Mouse (Mus musculus): ENCODE data around the gene Stk24. TPM values are rescaled to one million over a fixed set of nuclear protein-coding genes. Genes with fewer than 3 reads are reported as not detected.

Stk24 gene
- polyA plus RNA-seq, 1 experiment from 2014 or later = 21.2 TPM

GRCm38 (mm10) chr14:121254869-121255268 is 124.9 kb downstream of the Stk24 start:
- H3K4me3 ChIP-seq (replicated peaks) = no peak overlapping the region
- H3K27me3 ChIP-seq = no peaks in the 10 kb centered on the region
- H3K9me3 ChIP-seq = no peaks in the 10 kb centered on the region
- 85% methylated on average over 10 of the region's 10 CpGs for WGBS
- peaks cover 33% of the 10 kb centered on the region for H3K36me3 ChIP-seq
- no peak overlapping the region for H3K9ac ChIP-seq (replicated peaks)
- no peak overlapping the region for H3K27ac ChIP-seq
- no peak for ATAC-seq
- H3K4me1 ChIP-seq (replicated peaks) = peaks cover 13% of the 10 kb centered on the region; the same call in 1 of the 2 replicates
- H3K4me2 ChIP-seq (replicated peaks) = no peak overlapping the region

GRCm38 (mm10) chr14:121252542-121252941 is 127.3 kb downstream of the Stk24 start:
- Histone ChIP-seq H3K4me2 (replicated peaks) (no peak overlapping the region), H3K9ac (replicated peaks) (no peak overlapping the region), H3K27me3 (no peaks in the 10 kb centered on the region), H3K36me3 (peaks cover 28% of the 10 kb centered on the region), H3K4me1 (replicated peaks) (0 out of 2 replicates have a peak, but pooled peaks cover 13% of the 10 kb centered on the region), H3K9me3 (no peaks in the 10 kb centered on the region), H3K27ac (no peak overlapping the region), H3K4me3 (replicated peaks) (no peak overlapping the region)
- WGBS = 89% methylated on average over 10 of the region's 10 CpGs
- ATAC-seq = no peak

GRCm38 (mm10) chr14:121251708-121252107 is 128.1 kb downstream of the Stk24 start:
- Histone ChIP-seq H3K4me1 (replicated peaks) (0 out of 2 replicates have a peak, but pooled peaks cover 13% of the 10 kb centered on the region), H3K9me3 (no peaks in the 10 kb centered on the region), H3K4me3 (replicated peaks) (no peak overlapping the region), H3K9ac (replicated peaks) (no peak overlapping the region), H3K27ac (peak overlapping the region; percentile 22; the same call in 1 of the 2 replicates), H3K36me3 (peaks cover 23% of the 10 kb centered on the region), H3K27me3 (no peaks in the 10 kb centered on the region), H3K4me2 (replicated peaks) (no peak overlapping the region)
- ATAC-seq = no peak
- WGBS = 74% methylated on average over 4 of the region's 4 CpGs

DNA sequence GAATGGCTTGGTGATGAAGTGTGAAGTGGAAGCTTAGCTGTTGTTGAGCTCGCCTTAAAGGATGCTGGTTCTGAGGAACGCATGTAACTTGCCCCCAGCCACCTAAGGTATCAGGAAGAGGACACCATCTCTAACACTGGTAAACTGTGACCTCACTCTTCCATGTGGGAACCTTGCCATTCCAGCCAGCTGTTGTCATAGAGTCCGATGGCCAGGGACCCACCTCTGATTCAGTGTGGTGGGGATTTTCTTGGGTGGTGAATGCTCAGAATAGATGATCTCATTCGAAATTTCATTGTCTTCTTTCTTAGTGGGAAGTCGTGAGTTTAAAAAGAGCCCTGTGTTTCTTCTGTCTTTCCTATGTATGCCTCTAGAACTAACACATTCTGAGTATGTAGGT is 128.7 kb downstream of the Stk24 start:
- Histone ChIP-seq H3K4me1 (replicated peaks) (0 out of 2 replicates have a peak, but pooled peaks cover 13% of the 10 kb centered on the region), H3K27me3 (no peaks in the 10 kb centered on the region), H3K4me3 (replicated peaks) (no peak overlapping the region), H3K9ac (replicated peaks) (no peak overlapping the region), H3K9me3 (no peaks in the 10 kb centered on the region), H3K4me2 (replicated peaks) (no peak overlapping the region), H3K36me3 (peaks cover 20% of the 10 kb centered on the region), H3K27ac (no peak overlapping the region)
- no peak for ATAC-seq
- 69% methylated on average over 5 of the region's 5 CpGs for WGBS

GRCm38 (mm10) chr14:121248346-121248745 is 131.5 kb downstream of the Stk24 start:
- H3K4me3 ChIP-seq (replicated peaks) = no peak overlapping the region
- H3K27ac ChIP-seq = no peak overlapping the region
- 89% methylated on average over 5 of the region's 5 CpGs for WGBS
- H3K27me3 ChIP-seq = no peaks in the 10 kb centered on the region
- no peaks in the 10 kb centered on the region for H3K9me3 ChIP-seq
- no peak for ATAC-seq
- H3K4me1 ChIP-seq (replicated peaks) = 0 out of 2 replicates have a peak, but pooled peaks cover 10% of the 10 kb centered on the region
- no peak overlapping the region for H3K4me2 ChIP-seq (replicated peaks)
- peaks cover 28% of the 10 kb centered on the region for H3K36me3 ChIP-seq
- no peak overlapping the region for H3K9ac ChIP-seq (replicated peaks)

DNA sequence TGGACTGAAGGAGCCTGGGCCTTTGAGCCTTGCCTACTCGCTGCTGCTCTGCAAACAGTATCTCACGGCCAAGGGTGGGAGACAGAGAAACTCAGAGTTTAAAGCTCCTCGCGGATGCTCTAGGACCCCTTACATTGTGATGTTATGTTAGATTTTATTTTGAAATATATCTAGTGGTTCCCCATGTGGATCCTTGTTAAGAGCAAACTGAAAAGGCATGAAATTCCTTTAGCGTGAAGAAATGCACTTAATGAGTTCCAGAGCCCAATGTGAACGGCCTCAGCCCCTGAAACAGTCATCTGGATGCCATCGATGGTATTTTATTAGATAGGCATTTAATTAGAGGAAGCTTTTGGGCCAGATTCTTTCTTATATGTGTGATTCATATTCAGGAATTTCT is 132.5 kb downstream of the Stk24 start:
- no peak for ATAC-seq
- no peak overlapping the region for H3K4me2 ChIP-seq (replicated peaks)
- H3K36me3 ChIP-seq = peaks cover 38% of the 10 kb centered on the region
- H3K27ac ChIP-seq = no peak overlapping the region
- H3K4me3 ChIP-seq (replicated peaks) = no peak overlapping the region
- no peaks in the 10 kb centered on the region for H3K9me3 ChIP-seq
- 64% methylated on average over 7 of the region's 7 CpGs for whole genome bisulfite sequencing
- no peaks in the 10 kb centered on the region for H3K27me3 ChIP-seq
- 0 out of 2 replicates have a peak, but pooled peaks cover 10% of the 10 kb centered on the region for H3K4me1 ChIP-seq (replicated peaks)
- H3K9ac ChIP-seq (replicated peaks) = no peak overlapping the region

DNA sequence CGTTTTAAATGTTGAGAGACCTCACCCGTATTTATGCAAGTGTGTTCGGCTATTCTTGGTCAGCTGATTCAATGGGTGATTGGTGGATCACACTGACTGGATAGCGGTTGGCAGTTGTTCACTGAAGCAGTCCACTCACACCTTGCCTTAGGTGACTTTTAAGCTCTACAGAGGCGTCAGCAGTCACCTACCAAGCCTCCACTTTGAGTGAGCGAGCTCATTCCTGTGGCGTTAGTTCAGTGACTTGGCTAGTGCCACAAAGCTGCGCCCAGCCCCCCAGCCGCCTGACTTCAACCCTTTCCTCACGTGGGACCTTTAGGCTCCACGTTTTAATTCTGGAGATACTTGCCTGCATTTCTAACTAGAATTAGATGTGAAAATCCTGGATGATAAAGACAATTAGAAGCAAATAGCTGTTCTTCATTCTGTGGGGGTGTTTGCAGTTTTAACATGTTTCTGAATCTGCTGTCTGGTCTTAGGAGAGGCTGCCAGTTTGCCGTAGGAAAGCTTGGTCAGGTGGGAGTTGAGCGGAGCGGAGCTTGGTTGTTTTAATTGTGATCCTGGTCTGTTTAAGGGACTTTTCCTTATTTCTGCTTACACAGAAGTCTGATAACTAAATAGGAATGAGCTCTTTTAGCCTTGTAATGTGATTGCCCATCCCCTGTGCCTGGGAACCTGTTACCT is 133.6 kb downstream of the Stk24 start:
- no peak overlapping the region for H3K4me2 ChIP-seq (replicated peaks)
- no peak overlapping the region for H3K27ac ChIP-seq
- H3K9me3 ChIP-seq = no peaks in the 10 kb centered on the region
- 0 out of 2 replicates have a peak, but pooled peaks cover 10% of the 10 kb centered on the region for H3K4me1 ChIP-seq (replicated peaks)
- no peak for ATAC-seq
- H3K36me3 ChIP-seq = peaks cover 46% of the 10 kb centered on the region
- H3K4me3 ChIP-seq (replicated peaks) = no peak overlapping the region
- 81% methylated on average over 14 of the region's 14 CpGs for WGBS
- no peak overlapping the region for H3K9ac ChIP-seq (replicated peaks)
- no peaks in the 10 kb centered on the region for H3K27me3 ChIP-seq

GRCm38 (mm10) chr14:121244104-121244503 is 135.7 kb downstream of the Stk24 start:
- Histone ChIP-seq H3K27ac (no peak overlapping the region), H3K4me1 (replicated peaks) (0 out of 2 replicates have a peak, but pooled peaks cover 7% of the 10 kb centered on the region), H3K4me2 (replicated peaks) (no peak overlapping the region), H3K27me3 (no peaks in the 10 kb centered on the region), H3K9ac (replicated peaks) (no peak overlapping the region), H3K36me3 (peaks cover 46% of the 10 kb centered on the region), H3K9me3 (no peaks in the 10 kb centered on the region), H3K4me3 (replicated peaks) (no peak overlapping the region)
- no peak for ATAC-seq
- 95% methylated on average over 15 of the region's 15 CpGs for WGBS

DNA sequence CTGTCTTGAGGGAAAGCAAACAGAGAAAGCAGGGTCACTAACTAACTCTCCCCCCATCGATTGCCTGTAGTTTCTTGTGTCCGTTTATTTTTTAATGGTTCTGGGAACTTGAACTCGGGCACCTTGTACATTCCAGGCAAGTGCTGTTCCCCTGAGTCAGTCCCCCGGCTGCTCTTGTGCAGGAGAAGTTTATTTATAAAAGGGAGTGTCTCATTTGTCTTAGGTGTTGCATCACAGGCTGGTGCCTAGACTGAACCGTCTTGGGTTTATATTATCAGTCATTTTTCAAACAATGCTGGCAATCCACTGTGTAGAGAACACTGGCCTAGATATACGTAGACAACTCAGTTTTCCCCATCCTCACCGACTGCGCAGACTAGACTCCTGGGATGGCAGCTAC is 140.4 kb downstream of the Stk24 start:
- Histone ChIP-seq H3K27ac (no peak overlapping the region), H3K9ac (replicated peaks) (no peak overlapping the region), H3K4me2 (replicated peaks) (no peak overlapping the region), H3K9me3 (no peaks in the 10 kb centered on the region), H3K4me3 (replicated peaks) (no peak overlapping the region), H3K4me1 (replicated peaks) (peaks cover 21% of the 10 kb centered on the region), H3K27me3 (no peaks in the 10 kb centered on the region), H3K36me3 (peaks cover 49% of the 10 kb centered on the region)
- 92% methylated on average over 8 of the region's 8 CpGs for WGBS
- no peak for ATAC-seq

DNA sequence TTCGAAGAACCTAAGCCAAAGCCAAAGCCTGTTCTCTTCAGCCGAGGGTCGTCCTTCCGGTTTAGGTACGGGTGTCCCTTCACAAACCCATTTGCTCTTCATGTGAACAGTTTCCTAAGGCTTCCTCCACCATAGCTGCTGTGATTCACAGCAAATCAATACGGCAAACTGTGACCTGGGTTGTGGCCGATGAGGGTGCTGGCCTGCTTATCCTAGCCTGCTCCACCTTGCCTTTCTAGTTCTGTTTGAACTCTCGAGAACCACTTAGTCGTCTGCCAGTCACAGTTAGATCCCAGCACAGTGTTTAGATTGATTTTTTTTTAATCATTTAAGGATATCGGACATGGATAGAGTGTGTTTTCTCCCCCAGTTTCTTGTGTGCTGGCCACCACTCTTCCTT is 141.1 kb downstream of the Stk24 start:
- no peak for ATAC-seq

GRCm38 (mm10) chr14:121236736-121237135 is 143.1 kb downstream of the Stk24 start:
- ATAC-seq = peak; percentile 40; the same call in 1 of the 2 replicates
- Histone ChIP-seq H3K4me2 (replicated peaks) (no peak overlapping the region), H3K27ac (no peak overlapping the region), H3K4me3 (replicated peaks) (no peak overlapping the region), H3K9me3 (no peaks in the 10 kb centered on the region), H3K27me3 (no peaks in the 10 kb centered on the region), H3K9ac (replicated peaks) (no peak overlapping the region), H3K4me1 (replicated peaks) (peaks cover 21% of the 10 kb centered on the region), H3K36me3 (peaks cover 44% of the 10 kb centered on the region)
- WGBS = 72% methylated on average over 4 of the region's 4 CpGs

More for the DNA sequence above, 141.1 kb downstream of the Stk24 start:
- H3K9ac ChIP-seq (replicated peaks) = no peak overlapping the region
- H3K27me3 ChIP-seq = no peaks in the 10 kb centered on the region
- H3K27ac ChIP-seq = no peak overlapping the region
- no peaks in the 10 kb centered on the region for H3K9me3 ChIP-seq
- H3K36me3 ChIP-seq = peaks cover 47% of the 10 kb centered on the region
- H3K4me1 ChIP-seq (replicated peaks) = peaks cover 21% of the 10 kb centered on the region
- H3K4me2 ChIP-seq (replicated peaks) = no peak overlapping the region
- H3K4me3 ChIP-seq (replicated peaks) = no peak overlapping the region
- WGBS = 93% methylated on average over 10 of the region's 10 CpGs
